Mouse (Mus musculus) lung, adult 2 months (tissue): ENCODE measurements around the gene Tfg. TPM values are rescaled to one million over a fixed set of nuclear protein-coding genes. Genes with fewer than 3 reads are reported as not detected.

ENCODE experiments used
- DNase-seq: peaks from one replicate; pipeline ENCODE4 v3.0.0; 2022
- H3K4me1 ChIP-seq: fragments of 200-500 bp; 2 replicates; pipeline ENCODE4 v1.6.1; 2011; ENCODE audit warnings: low read length; ENCODE audit not compliant: control insufficient read depth, insufficient read depth
- H3K4me3 ChIP-seq: fragments of 200-500 bp; replicated peaks from 2 replicates; pipeline ENCODE3; 2011; ENCODE audit warnings: low read depth, mild to moderate bottlenecking, control low read depth, low read length; ENCODE audit errors: extremely low read depth
- CTCF ChIP-seq: fragments of 200-500 bp; IDR thresholded peaks from 2 replicates; pipeline ENCODE4 v1.5.1; 2011; ENCODE audit warnings: mild to moderate bottlenecking, low read length, control low read depth; ENCODE audit not compliant: insufficient read depth
- POLR2A ChIP-seq: fragments of 200-500 bp; IDR thresholded peaks from 2 replicates; pipeline ENCODE4 v1.6.1; 2011; ENCODE audit warnings: low read depth, mild to moderate bottlenecking, control low read depth, low read length, borderline replicate concordance; ENCODE audit errors: extremely low read depth
- WGBS: fragments of 180-500 bp; shearing (Covaris S2); methylation state at CpG from one replicate; pipeline ENCODE4 v1.1.7; 2018; 5-methylcytosine and 5-hydroxymethylcytosine counted together
- polyA plus RNA-seq: library from polyadenylated mRNA; depleted of rRNA; stranded (reverse); fragments of >200 nt; gene quantifications from 2 replicates; pipeline ENCODE4 v1.2.3, GENCODE M21; 2012; rRNA removed

Gene Tfg
- polyA plus RNA-seq, result 51.3 and 59.6 TPM in 2 replicates

DNA sequence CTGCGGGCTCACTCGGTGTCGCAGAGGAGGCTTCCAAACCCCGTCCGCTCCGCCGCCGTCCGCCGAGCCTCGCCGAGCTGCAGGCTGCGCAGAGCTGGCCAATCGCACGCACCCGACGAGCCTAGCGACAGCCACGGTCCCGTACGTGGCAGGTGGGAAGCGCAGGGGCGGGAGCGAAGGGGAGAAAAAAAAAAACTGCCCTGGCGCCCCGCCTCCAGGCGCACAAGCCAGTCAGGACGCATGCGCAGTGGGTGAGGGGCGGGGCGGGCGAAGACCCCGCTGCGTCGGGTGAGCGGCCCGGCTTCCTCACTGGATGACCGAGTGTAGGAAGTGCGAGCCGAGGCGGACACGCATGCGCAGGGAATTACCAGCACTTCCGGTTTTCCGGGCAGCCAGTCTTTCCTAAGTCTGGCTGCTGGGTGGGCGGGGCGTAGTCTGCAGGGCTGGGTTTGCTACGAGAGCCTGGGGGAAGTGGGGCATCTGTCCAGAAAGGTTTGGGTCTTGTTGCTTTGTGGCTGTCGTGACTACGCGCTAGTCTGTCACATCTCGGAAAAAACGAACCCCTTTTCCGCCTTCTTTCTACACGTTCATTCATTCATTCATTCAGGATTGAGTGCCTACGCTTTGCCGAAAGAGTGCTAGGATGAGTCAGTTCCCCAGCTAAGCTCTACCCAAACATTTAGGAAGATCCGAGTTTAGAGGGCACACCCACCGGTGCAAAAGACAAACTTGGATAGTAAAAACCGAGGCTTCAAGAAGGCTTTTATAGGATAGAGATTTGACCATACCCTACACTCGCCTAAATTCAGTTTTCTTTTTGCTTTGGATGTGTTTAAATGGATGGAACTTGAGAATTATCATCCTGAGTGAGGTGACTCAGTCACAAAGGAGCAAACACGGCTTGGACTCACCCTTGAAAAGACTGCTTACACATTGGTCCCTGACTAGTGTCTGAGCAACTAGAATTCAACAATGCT, at the start of gene Tfg:
TSS of gene Tfg (minus strand) at position 227 of the 977 bp plus-strand sequence.
- peak; percentile 95 for DNase-seq
- H3K4me3 ChIP-seq, result peak within 1 kb of the TSS; percentile 77
- WGBS, result under 1% methylated on average over 62 of the region's 62 CpGs
- peaks cover 9% of the 10 kb centered on the region for H3K4me1 ChIP-seq
- no peak for TF ChIP-seq CTCF
- peak; percentile 60; the same call in 1 of the 2 replicates for TF ChIP-seq POLR2A

DNA sequence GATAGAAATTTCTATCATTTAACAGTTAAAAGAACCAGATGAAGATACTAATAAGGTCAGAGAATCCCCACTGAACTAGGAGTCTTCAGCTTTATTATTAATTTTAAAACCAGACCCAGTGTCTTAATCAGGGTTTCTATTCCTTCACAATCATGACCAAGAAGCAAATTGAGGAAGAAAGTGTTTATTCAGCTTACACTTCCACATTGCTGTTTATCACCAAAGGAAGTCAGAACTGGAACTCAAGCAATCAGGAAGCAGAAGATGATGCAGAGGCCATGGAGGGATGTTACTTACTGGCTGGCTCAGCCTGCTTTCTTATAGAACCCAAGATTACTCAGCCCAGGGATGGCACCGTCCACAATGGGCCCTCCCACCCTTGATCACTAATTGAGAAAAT, 11.8 kb upstream of the Tfg start:
- H3K4me1 ChIP-seq, result no peaks in the 10 kb centered on the region
- 18% methylated on average over 1 of the region's 1 CpGs for WGBS
- H3K4me3 ChIP-seq, result no peak overlapping the region
- TF ChIP-seq POLR2A (no peak), CTCF (no peak)
- no peak for DNase-seq

DNA sequence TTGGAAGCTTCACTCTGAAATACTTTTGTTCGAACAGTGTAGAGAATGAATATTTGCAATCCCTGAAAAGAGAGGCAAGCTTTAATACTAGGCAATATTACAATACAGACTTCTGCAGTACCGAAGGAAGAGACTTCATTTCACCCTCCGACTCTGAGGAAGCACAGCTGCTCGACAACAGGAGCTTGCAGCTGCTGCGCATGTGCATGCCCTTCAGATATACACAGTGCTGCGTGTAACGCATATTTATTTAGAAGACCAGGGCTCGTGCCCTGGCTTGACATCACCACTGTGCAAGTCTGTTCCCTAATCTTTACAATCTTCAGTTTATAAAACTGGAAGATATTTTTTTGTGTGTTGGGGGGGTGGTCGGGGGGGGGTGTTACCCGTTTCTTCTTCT, 7.7 kb upstream of the Tfg start:
- Histone ChIP-seq H3K4me3 (no peak overlapping the region), H3K4me1 (no peaks in the 10 kb centered on the region)
- TF ChIP-seq CTCF (no peak), POLR2A (no peak)
- WGBS, result 55% methylated on average over 10 of the region's 10 CpGs
- no peak for DNase-seq

DNA sequence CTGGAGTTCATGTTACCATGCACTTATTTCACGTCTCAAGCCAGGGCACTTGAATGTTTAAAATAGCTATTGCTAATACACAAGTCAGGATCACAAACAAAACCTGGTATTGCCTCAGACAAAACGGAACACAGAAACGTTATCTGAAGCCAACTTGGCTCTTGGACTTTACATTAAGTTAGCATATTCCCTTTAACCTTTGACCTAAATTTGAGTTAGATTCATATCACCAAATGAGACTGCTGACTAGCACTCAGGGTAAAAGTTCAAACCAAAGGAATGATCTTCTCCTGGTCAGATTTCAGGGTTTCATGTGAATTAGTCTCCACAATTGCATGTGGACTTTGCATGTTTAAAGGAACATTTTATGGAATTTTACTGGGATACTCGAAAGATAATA, 5.1 kb upstream of the Tfg start:
- Histone ChIP-seq H3K4me1 (peaks cover 3% of the 10 kb centered on the region; the same call in 1 of the 2 replicates), H3K4me3 (no peak overlapping the region)
- 44% methylated on average over 4 of the region's 4 CpGs for WGBS
- no peak for TF ChIP-seq POLR2A
- no peak for TF ChIP-seq CTCF
- no peak for DNase-seq

DNA sequence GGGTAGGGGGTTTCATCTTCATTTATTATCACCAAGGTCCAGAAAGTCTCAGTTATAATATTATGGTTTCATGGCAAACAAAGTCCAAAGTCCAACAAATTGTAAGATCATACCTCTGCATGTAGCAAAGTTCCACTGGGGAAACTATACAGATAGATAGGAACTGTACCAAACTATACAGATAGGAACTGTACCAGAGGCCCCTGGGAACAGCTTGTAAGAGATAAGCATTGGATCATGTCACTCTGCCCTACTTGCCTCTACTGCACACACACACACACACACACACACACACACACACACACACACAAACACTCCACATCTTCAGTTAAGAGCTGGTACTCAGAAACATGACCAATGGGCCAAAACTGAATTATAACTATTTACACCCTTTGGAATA, 1.8 kb upstream of the Tfg start:
- TF ChIP-seq CTCF (no peak), POLR2A (no peak)
- no peak overlapping the region for H3K4me3 ChIP-seq
- no peak for DNase-seq
- peaks cover 9% of the 10 kb centered on the region for H3K4me1 ChIP-seq

DNA sequence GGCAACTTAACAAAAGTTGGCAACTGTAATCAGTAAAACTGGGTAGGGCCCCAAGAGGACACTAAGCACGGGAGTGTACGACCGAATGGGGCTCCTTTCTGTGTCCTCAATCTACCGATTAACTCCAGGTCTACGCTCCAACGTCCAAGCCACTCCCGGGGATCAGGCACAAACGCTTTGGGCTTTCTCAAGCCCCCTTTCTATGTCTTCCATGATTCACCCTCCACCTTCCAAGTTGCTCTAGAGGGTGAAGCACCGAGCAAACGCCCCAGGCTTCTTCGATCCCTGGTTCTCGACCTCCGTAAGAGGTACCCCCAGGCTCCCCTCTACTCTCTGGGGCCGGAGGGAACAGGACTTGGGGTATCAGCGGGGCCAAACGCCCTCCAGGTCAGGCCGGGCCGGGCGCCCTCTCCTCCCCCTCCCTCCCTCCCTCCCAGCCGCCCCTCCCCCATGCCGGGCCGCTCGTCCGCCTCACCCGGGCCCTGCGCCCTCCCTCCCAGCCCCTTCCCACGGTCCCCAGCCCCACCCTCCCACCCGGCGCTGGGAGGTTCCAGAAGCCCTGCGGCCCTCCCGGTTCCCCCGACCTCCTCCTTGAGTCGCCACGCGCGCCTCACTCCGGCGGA, 582 bp downstream of the Tfg start:
- under 1% methylated on average over 30 of the region's 38 CpGs for WGBS
- Histone ChIP-seq H3K4me3 (peak overlapping the region; percentile 77), H3K4me1 (peaks cover 9% of the 10 kb centered on the region)
- TF ChIP-seq CTCF, result no peak
- no peak for TF ChIP-seq POLR2A
- peak; percentile 48 for DNase-seq

DNA sequence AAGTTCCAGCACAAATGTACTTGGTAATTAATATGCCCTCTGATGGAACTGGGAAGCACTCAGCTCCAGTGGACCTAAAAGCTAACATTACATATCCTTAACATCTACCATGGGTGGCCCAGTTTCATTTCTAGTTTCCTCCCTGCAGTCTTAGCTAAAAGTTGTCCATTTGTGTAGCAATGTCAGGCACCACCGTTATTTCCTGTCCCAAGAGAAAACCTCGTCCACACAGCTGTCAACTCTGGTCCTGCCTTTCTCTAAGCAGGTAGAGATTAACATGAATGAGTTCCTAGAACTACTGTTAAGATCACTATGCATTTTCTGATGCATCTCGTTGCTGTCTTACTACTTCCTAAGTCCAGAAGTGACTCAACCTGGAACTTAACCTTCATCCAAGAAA, 1.6 kb downstream of the Tfg start:
- 27% methylated on average over 3 of the region's 3 CpGs for WGBS
- DNase-seq, result no peak
- no peak overlapping the region for H3K4me3 ChIP-seq
- no peak for TF ChIP-seq POLR2A
- peaks cover 9% of the 10 kb centered on the region for H3K4me1 ChIP-seq

DNA sequence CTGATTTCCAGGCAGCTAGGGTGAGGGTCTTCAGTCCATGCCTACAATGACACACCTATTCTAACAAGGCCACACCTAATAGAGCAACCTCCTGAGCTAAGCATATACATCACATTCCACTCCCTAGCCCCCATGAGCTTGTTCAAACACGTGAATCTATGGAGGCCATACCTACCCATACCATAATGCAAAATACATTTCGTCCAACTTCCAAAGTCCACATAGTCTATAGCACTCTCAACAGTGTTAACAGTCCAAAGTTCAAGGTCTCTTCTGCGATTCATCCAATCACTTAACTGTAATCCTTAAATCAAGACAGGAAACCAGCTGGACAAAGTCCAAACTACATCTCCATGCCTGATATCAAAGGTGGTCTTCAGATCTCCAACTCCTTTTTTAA, 7.2 kb downstream of the Tfg start:
- no peak for TF ChIP-seq POLR2A
- TF ChIP-seq CTCF, result no peak
- DNase-seq, result no peak
- no peaks in the 10 kb centered on the region; the same call in 1 of the 2 replicates for H3K4me1 ChIP-seq
- H3K4me3 ChIP-seq, result no peak overlapping the region
- WGBS, result 88% methylated on average over 3 of the region's 3 CpGs

DNA sequence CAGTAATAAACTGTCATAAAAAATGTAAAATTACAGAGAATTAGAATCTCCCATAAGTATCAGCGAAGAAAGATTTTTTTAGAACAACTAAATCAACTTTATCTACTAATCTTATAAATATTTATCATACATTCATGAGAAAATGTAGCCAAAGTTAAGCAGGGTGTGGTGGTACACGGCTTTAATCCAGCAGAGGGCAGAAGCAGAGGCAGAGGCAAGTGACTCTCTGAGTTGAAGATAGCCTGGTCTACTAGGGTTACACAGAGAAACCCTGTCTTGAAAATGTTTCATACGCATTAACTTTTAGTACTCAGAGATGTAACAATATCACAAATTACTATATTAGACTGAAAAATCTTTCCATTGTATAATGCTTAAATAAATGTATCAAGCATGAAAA, 11.5 kb downstream of the Tfg start:
- H3K4me3 ChIP-seq, result no peak overlapping the region

More for the DNA sequence above, 11.5 kb downstream of the Tfg start:
- no peaks in the 10 kb centered on the region; the same call in 1 of the 2 replicates for H3K4me1 ChIP-seq
- TF ChIP-seq POLR2A (no peak), CTCF (no peak)
- 55% methylated on average over 3 of the region's 3 CpGs for WGBS
- no peak for DNase-seq
